Mouse (Mus musculus) frontal cortex, postnatal 25 days (tissue): ENCODE measurements around the gene Cplx2.

Experiments used
- DNase-seq, 2 experiments: peaks; one replicate each; pipeline ENCODE4 v3.0.0; 2022; ENCODE audit warnings: low spot score in 2 of 2

Cplx2 gene

DNA sequence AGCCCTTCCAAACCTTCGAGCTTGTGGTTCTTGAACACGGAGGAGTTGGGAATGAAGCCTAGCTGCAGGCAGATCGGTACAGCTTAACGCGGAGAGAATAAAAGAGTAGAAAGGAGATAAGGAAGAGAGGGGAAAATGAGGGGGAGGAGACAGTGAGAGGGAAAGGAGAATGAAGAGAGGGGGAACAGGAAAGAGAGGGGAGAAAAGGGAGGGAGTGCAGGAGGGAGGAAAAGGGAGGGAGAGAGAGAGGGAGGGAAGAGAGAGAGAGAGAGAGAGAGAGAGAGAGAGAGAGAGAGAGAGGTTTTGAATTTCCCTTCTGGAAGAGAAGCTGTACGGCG lies at the start of gene Cplx2:
Gene Cplx2, plus strand, starts transcription at position 301 of the 338 bp plus-strand sequence.
- no peak for DNase-seq

DNA sequence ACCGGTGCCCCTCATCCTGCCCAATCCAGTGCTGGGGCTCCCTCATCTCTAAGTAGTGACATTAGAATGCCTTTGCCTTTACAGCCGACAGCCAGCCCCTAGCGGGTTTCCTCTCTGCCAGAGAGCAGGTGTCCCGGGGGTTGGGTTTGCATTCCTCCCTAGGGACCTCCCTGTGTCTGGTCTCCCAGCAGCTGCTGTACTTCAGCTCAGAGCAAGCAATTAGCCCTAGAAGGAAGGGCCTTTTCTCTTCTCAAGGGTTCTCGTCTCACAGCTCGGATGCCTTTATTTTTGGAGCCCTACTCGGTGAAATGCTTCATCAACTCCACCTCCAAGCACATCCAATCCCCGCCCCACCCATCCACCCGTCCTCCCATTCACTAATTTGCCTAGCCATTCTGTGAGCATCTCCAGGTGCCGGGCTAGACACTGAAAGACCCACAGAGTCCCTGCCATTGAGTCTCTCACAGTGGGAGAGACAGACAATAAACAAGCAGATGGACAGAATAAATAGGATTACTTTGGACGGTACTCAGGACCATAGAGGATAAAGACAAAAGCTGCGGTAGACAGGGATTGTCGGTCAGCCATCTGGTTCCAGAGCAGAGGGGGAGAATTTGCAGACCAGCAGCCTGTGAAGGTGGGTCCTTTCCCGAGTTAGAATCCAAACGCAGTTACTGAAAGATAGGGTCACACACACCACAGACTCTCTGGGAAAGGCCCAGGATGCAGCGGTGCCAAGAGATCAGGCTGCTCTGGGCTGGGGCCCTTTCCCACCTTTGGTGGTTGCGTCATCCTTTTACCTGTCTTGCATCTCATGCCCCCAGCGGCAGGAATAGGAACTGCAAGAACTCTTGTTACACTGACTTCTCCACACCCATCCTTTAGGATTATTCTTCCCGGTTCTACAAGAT lies 48.5 kb upstream of the Cplx2 start:
- DNase-seq = peak in 1 of 2 experiments; percentile 51

DNA sequence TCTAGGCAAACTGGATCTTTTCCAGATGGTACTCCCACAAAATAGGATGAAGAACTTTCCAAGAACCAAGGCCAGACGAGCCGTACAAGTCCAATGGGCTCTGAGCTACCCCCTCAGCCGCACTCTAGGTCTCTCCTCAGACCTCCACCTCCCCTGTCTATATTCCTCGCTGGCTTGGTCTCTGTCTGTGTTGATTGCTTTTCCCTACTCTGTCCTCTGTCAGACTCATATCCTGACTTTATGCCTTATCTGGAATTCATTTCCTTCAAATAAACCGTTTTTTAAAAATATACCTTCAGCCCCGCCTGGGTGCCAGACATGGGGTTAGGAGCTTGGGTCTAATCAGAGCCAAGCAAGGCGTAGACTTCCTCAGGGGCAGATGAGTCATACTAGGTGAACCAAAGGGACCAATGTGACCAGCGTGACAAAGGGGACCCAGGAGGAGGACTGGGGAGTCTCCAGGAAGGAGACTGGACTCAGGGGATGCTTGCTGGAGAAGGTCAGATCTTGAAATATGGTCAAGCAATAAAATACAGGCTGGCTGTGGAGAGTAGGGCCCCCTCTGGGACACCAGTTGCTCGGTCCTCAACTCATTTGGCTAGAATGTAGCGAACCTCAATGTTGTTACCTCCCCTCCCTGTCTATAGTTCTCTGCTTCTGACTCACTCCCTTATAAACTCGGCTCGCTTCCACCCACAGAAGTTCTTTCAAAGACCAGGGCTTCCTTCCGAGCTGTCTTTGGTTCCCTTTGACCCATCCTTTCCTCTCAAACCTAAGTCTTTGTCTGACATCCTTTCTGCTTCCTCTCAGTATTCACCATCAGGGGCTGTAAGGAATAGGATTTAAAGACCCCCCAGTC lies 47.6 kb upstream of the Cplx2 start:
- no peak for DNase-seq

DNA sequence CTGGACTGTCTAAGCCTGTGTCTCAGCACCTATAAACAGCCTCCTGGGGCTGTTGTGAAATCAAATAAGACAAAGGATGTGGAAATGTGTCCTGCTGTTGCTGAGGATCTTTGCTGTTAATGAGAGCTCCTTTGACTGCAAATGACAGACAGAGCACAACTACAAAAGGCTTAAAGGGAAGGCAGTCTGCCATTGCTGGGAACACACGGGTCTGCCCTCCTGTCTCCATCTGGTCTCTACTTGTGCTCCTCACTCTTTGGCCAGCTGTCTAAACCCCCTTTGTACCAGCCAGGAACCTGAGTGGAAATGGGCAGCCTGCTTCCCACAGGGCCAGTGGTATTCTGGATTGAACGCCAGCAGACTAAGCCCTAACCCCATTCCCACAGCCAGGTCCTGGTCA lies 47.0 kb upstream of the Cplx2 start:
- DNase-seq = no peak

DNA sequence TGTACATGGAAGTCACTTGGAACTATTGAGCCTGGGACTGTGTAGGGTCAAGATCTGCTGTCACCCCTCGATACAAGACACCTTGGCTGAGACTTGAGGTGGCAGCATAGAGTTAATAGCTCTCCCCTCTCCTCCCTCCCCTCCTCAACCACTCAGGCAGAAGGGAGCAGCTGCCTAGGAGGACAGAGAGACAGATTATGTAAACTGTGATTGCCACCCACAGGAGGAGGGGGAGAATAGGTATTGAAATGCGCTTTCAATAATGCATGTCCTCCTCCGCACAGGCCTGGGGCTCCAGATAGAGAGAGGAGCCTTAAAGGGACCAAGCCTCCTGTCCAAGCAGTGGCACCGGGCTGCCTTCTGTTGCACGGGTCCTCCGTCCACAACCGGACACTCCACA lies 45.3 kb upstream of the Cplx2 start:
- no peak for DNase-seq

DNA sequence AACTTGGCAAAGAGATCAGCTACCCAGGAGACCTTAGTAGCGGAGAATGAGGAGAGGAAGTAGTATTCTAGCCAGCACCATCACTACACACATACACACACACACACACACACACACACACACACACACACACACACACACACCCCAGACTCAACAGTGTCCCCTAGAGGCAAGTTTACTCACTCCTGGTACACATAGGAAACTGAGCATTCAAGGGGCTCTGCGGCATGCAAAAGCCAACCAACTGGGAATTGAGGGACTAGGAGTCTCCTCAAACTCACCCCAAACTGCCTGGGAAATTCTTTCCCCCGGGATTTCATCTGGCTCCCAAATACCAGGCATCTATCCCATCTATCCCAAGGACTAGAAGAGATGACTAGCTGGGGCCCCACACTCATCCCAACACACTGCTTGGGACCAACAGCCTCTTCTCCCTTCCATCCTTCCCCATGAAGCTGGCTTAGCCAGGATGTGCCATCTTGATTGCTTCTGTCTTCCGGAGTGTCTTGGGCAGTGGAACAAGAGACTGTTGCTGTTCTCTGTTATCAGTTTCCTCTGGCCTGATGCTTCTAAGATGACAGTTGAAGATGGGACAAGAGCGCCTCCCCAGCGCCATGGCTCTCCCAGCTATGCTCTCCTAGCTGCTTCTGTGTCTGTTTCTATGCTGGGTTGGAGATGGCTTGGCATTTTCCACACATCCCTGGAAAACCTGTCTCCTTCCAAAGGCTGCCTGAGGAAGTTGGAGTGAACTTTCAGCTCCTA lies 44.3 kb upstream of the Cplx2 start:
- DNase-seq = no peak

DNA sequence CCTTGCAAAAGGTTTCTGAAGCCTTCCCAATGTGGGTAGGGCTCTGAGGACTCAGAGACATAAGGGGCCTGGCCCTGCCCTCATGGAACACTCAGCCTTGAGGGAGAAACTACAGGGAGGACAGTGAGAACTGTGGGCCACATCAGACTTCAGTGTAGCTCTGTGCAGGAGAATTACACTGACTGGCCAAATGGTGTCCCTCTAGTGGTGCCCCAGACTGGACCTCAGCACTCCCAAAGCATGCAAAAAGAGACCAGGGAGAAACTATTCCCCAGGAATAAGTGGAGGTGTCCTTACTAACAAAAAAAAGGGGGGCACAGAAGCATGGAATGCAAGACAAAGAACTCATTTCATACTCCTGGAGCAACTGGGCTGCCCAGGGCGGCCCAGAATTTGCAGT lies 43.1 kb upstream of the Cplx2 start:
- no peak for DNase-seq

DNA sequence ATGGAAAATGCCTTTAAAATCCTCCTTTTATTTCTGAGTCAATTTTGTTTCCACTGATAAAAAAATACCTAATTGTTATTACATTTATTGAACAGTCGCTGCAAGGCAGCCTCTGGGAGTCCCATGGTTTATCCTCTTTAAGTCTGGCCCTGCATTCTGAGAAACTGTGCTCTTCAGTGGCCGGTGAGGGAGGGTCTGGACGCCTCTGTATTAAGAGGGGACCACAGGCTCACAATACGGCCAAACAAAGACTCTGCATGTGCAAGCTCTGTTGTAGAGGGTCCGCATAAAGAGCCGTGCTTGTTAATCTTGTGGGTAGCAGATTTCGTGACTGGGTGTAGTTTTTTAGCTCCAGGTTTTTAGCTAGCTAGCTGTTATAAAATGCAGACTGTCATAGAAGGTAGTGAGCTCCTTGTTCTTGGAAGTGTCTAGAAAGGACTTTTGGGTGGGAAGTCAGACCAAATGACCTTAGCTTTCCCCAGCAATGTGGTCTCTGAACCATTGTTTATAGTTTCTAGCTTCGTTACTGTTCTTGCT lies 42.1 kb upstream of the Cplx2 start:
- DNase-seq = no peak

DNA sequence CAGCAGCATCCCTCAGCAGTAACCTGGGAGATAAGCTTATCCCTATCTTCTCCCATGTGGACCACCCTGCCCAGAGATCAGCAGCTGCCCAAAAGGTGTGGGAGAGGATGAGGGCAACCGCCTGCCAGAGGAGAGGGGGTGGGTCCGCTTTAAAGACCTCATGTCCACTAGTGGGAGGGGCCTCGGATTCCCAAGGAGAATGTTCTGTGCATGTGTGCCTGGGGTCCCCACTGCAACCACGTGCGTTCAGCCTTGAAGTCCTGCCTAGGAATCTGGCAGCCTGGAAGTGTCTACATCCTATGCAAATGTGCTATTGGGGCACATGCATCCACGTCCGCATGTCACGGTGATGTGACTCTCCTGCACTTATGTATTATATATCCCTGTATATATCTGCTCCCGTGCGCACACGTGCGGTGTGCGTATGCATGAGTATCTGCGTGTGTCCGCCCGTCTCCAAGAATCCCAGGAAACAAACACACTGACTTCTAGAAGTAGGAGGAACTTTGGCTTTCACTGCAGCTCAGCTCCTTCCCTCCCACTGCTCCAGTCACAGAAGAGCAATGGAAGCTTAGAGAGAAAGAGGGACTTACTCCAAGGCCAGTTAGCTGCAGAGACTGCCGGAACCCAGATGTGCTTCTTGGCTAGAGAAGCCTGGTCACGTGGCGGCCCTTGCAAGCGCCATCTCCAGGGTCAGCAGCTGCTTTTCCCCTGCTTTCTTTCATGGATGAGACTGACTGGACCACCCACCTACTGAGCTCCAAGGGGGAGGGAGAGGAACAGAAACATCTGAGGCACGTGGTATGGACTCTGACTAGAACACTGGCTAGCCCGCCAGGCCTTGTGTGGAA lies 39.1 kb upstream of the Cplx2 start:
- peak in 1 of 2 experiments; percentile 22 for DNase-seq

DNA sequence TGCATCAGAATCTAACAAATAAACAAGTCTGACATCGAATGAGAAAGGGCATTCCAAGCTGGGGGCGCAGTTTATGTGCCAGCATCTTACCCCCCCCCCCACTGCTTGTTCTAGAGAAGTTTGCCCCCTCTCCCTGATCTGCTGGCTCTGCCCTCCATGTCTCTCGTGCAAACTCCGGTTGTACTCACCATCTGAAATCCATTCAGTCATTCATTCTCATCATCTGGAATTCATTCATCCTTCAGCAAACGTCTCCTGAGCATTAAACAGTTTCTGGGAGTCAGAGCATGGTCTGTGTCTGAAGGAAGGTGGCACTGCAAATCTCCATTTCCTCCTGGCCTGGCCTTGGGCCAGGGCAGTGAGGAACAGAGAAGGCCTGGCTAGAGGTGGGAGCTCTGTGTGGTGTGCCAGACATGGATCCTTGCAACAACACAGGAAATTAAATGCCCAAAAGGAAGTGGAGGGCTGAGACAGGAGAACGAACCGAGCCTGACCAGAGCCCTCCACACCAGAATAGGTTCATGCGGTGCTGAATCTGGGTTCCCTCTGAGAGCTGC lies 38.1 kb upstream of the Cplx2 start:
- DNase-seq = no peak

DNA sequence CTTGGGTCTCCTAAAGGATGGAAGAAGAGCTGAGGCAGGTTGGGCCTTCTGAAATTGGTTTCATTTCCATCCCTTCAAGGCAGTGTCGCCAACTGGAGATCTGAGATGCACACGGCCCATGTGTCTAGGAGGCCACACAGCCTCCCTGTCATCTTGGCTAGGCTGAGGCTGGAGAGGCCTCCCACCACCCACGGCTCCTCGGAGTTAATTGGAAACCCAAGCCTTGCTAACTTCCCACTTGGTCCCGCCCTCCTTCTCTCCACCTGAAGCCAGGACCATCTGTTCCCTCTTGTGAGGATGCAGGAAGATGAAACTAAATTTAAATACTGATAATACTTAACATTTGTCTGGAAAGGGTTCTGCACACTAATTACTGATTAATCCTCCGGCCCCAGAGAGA lies 34.1 kb upstream of the Cplx2 start:
- no peak for DNase-seq

DNA sequence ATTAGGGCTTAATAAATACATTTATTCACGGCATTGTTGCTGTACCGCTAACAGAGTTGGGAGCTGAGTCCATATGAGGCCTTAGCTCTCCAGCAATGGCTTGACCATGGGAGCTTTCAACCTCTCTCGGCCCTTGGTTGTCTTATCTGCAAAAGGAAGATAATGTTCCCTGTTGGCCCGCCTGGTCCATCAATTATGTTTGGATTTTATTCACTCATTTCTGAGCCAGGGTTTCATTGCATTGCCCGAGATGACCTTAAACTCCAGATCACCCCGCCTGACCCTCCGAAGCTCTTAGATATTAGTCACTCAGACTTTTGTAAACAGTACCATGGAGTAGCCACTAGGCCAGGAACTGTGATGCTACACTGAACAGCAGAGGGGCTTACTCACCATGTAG lies 33.6 kb upstream of the Cplx2 start:
- no peak for DNase-seq

DNA sequence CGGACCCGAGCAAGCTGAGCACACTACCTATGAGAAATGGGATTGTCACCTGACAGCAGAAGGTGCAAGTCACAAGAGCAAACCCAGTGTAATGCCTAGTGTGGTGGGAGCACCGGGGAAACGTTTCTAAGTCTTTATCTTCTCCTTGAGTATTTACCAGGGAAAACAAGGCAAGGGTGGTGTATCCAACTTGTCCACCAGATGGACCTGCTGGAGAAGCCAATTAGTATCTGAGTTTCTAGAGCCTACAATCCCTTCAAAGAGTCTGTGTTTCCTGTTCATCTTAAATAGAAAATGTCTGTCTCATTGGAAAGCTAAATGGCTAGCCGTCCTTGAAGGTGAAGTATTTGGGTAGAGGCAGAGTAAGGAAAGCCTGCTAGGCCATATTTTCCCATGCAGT lies 32.3 kb upstream of the Cplx2 start:
- DNase-seq = no peak

DNA sequence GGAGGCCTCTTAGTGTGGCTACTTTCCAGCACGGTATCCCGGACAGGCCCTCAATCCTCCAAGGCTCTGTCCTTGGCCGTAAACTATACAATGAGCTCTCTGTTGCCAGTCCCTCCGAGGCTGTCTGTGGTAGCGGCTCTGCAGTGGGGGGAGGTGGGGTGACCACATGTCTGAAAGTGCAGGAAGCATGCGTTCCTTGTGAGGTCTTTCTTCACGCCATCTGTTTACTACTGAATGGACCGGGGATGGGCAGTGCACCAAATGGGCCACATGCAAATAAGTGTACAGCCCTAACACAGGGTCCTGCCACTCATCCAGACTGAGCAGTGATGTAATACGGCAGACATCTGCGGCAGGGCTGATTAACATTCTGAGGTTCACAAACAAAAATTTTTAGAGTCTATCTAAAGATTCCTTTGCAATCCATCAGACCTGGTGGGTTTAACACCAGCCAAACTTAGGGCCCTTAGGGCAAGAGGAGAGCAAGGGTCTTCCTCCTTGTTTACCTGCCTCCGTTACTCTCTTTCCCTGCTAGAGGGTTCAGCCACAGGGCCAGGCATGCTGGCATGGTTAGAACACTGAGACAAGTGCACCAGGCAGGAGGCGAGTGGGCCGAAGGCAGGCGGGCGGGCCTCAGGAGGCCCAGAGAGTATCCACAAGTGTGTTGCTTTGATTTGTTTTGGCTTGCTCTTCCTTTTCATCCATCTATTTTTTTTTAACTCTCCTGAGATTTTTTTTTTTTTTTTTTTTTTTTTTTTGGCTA lies 25.1 kb upstream of the Cplx2 start:
- DNase-seq = no peak

DNA sequence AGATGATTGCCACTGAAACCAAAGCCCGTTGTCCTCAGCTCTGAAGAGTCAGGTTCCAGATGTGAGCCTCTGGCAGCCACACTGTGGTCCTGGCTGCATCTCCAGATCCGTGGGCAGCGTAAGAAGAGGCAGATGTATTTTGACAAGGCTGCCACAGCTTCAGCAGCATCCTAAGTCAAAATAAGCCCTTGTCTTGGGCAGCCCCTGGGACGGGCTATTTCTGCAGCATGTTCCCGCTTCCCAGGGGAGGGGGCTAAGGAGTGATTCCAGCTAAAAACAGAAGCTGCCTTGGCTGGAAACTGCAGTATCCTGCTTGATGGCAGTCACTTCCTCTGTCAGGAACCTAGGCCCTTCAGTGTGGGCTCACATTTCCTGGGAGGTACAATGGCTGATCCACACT lies 23.1 kb upstream of the Cplx2 start:
- no peak for DNase-seq

DNA sequence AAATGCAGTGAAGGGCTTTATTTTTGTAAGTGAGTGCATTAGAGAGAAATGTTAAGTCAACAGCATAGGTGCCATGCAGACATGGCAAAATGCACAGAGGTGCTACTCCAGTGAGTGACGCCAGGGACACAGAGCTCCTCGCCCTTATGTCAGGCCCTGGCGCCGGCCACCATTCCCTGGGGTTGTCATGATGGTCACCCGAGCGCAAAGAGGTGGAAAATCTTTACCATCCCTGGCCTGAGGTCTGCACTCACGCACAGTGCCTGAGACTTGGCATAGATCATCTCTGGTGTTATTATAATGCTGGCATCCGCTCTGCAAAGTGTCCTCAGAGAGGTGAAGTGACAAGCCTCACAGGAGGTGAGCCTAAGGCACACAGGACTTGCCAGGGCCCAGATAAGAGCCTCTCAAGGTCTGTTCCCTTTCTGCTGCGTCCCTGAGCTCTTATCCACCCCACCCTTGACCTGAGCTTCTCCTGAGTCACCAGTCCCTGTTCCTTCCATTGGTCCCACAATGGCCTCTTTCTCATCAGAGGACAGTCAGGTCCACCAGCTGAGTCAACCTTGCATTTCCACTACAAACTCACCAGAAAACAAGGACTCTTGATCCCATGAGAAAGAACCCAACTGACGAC lies 21.9 kb upstream of the Cplx2 start:
- no peak for DNase-seq

DNA sequence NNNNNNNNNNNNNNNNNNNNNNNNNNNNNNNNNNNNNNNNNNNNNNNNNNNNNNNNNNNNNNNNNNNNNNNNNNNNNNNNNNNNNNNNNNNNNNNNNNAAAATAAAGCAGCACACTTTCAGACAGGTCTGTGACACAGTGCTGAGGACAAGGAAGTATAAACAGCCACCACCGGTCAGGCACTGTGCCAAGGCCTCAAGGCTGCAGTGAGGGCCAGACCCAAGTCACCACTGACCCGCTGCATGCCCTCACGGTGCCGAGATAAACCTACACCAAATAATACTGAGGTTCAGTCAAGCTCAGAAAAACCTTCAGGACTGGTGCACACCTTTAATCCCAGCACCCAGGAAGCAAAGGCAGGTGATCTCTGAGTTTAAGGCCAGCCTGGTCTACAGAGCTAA lies 13.7 kb upstream of the Cplx2 start:
- DNase-seq = no peak

DNA sequence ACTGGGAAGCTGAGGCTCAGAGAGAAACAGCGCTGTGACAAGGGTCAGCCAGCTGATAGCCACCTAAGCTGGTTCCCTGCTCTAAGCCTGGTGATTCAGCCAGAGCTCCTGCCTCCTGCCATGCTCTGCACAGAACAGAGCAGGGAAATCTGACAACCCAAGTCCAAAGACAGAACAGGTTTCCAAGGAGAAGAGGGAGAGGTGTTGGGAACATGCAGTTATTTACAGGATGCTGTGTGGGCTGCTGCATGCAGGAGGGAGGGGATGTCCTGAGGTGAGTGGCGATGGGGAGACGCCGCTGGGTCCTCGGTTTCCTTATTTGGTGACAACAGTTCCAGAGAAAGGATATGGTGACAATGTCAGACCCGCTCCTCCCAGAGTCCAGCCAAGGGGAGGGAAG lies 12.0 kb upstream of the Cplx2 start:
- DNase-seq = no peak

DNA sequence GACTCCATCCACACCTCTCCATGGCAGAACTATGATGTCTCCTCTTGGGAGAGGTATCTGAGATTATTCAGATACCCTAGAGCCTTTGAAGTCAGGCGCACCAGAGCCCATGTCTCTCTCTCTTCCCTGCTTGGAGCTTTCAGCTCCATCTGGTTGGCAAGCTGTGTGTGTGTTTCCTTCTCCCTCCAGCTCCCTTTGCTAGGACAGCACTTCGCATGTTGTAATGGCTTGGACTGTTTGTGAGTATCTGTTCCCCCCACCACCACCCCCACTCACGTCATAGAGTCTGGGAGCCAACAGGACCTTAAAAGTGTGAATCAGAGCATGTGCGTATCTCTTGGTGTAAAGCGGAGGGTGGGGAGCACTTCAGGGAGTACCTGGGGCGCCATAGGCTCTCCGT lies 6.5 kb upstream of the Cplx2 start:
- DNase-seq = no peak

DNA sequence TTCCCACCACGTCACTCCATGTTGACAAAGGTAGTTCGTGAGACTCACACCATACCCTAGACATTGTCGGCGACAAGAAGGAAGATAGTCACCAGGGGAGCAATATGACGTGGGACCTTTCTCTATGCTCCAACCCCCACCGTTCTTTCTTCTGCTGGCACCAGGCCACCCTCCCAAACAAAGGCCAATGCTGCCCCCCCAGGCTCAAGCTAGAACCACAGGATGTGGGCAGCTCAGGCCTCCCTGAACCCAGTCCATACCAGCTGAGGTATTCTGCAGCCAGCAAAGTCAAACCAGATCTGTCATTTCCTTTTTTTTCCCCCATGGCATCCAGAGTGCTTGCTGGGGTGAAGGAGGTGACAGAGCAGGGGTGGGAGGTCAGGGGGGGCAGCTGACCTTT lies 3.4 kb upstream of the Cplx2 start:
- no peak for DNase-seq
